Mouse (Mus musculus) lung, embryonic 16.5 days (tissue): ENCODE results near the gene Pak2. TPM values are rescaled to one million over a fixed set of nuclear protein-coding genes. Genes with fewer than 3 reads are reported as not detected.

ENCODE experiments used
- ATAC-seq: fragments of 200-750 bp; cut with Nextera tagmentation; 2 replicates; pipeline ENCODE4 v1.8.0; 2017; ENCODE audit warnings: low read depth, mild to moderate bottlenecking, moderate library complexity
- H3K27ac ChIP-seq: fragments of 300-500 bp; sonication (generic); 2 replicates; pipeline ENCODE4 v1.5.1; 2014; ENCODE audit warnings: mild to moderate bottlenecking, control low read depth, low read length
- H3K27me3 ChIP-seq: fragments of 300-500 bp; sonication (generic); 2 replicates; pipeline ENCODE4 v1.6.1; 2014; ENCODE audit warnings: low read depth, low read length, mixed read lengths; ENCODE audit not compliant: control insufficient read depth, insufficient read depth
- H3K36me3 ChIP-seq: fragments of 300-500 bp; sonication (generic); 2 replicates; pipeline ENCODE4 v1.6.1; 2014; ENCODE audit warnings: low read length; ENCODE audit not compliant: control insufficient read depth, insufficient read depth
- H3K4me1 ChIP-seq: fragments of 300-500 bp; sonication (generic); replicated peaks from 2 replicates; pipeline ENCODE4 v1.6.1; 2014; ENCODE audit warnings: low read length, mixed read lengths; ENCODE audit not compliant: control insufficient read depth, insufficient read depth
- H3K4me2 ChIP-seq: fragments of 300-500 bp; sonication (generic); 2 replicates; pipeline ENCODE4 v1.6.1; 2014; ENCODE audit warnings: low read depth, low read length, control low read depth
- H3K4me3 ChIP-seq: fragments of 300-500 bp; sonication (generic); 2 replicates; pipeline ENCODE4 v1.5.1; 2014; ENCODE audit warnings: mild to moderate bottlenecking, low read length, control low read depth
- H3K9ac ChIP-seq: fragments of 300-500 bp; sonication (generic); 2 replicates; pipeline ENCODE4 v1.6.1; 2014; ENCODE audit warnings: low read length, control low read depth
- H3K9me3 ChIP-seq: fragments of 300-500 bp; sonication (generic); 2 replicates; pipeline ENCODE4 v1.6.1; 2016; ENCODE audit warnings: low read length; ENCODE audit not compliant: control insufficient read depth
- WGBS: fragments of 180-500 bp; shearing (Covaris S2); extraction: QIAGEN DNeasy Blood & Tissue Kit; methylation state at CpG from one replicate; pipeline ENCODE4 v1.1.7; 2014; 5-methylcytosine and 5-hydroxymethylcytosine counted together
- polyA plus RNA-seq: library from polyadenylated mRNA; unstranded; fragments of >200 nt; fragmentation: Nextera tagmentation; extraction: Ambion mirVana; gene quantifications from 2 replicates; pipeline ENCODE4 v1.2.1, GENCODE M21; 2015

Pak2 gene
- polyA plus RNA-seq = 33.1 and 36.5 TPM in 2 replicates

DNA sequence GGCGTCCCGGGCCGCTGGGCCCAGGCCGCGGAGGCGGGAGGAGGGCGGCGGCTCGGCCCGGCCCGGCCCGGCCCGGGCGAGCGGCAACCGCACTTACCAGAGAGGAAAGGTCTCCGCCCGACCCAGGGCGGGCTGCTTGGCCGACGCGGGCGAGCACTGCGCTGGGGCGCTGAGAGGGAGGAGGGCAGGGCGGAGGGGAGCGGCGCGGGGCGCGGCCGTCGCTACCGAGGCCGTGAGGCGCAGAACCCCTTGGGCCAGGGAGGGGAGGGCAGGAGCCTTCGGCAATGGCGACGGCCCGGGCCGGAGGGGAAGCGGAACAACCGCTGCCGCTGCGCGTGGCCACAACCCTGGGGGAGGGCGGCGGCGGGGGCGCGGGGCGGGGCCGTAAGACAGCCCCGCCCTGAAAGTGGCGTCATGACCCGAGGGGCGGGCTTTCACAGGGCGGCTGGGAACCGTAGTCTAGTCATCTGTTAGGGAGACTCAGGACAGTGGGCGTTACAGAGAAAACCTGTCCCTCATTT lies at the start of gene Pak2:
TSS of gene Pak2 (minus strand) at position 352 of the 521 bp plus-strand sequence.
- Histone ChIP-seq H3K4me3 (peak within 1 kb of the TSS; percentile 95), H3K27me3 (no peaks in the 10 kb centered on the region), H3K9me3 (no peaks in the 10 kb centered on the region), H3K4me2 (peak within 1 kb of the TSS; percentile 63), H3K27ac (peak within 1 kb of the TSS; percentile 97), H3K4me1 (peaks cover 14% of the 10 kb centered on the region), H3K36me3 (no peaks in the 10 kb centered on the region), H3K9ac (peak within 1 kb of the TSS; percentile 98)
- WGBS = under 1% methylated on average over 52 of the region's 60 CpGs
- ATAC-seq = peak; percentile 98

DNA sequence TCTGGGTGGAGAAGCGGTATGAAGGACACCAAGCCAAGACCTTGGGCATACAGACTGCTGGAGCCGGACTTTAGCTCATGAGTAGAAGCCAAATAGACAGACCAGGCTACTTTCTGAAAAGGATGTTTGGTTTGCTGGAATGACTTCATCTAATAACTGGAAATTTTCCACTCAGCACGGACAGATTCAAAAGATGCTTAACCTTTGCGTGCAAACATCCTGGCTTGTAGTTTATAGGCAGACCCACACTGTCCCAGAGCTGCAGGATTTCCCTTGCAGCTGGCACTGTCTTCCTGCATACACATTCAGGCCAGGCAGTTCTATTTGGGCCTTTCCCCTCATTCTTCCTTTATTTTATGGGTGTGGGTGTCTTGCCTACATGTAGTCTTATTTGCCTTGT lies 47.9 kb upstream of the Pak2 start:
- Histone ChIP-seq H3K9ac (no peak overlapping the region), H3K27ac (peak overlapping the region; percentile 83), H3K4me1 (no peaks in the 10 kb centered on the region), H3K36me3 (no peaks in the 10 kb centered on the region), H3K4me2 (no peak overlapping the region), H3K27me3 (no peaks in the 10 kb centered on the region), H3K4me3 (no peak overlapping the region), H3K9me3 (no peaks in the 10 kb centered on the region)
- peak; percentile 78 for ATAC-seq
- 66% methylated on average over 4 of the region's 4 CpGs for WGBS

DNA sequence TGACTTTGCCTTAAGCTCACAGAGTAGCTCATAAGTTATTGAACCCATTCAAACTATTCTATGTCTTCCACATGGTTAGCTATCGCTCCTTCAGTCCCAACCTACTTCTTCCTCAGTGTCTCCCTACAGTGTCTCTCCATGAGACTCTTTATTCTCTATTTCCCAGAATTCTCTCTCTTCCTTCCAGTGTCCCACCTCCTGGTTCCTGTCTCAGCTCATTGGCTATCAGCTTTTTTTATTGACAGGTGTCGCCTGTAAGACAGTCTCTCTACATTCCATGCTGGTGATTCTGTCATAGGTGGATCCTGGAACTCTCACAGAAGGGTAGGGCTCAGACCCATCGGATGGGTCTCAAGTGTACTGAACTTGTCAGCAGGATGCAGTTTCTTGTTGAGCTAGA lies 46.2 kb upstream of the Pak2 start:
- 79% methylated on average over 3 of the region's 3 CpGs for WGBS
- H3K36me3 ChIP-seq = no peaks in the 10 kb centered on the region
- peak overlapping the region; percentile 80 for H3K27ac ChIP-seq
- ATAC-seq = no peak
- no peak overlapping the region for H3K9ac ChIP-seq
- no peak overlapping the region for H3K4me3 ChIP-seq
- H3K4me2 ChIP-seq = no peak overlapping the region
- no peaks in the 10 kb centered on the region for H3K4me1 ChIP-seq
- no peaks in the 10 kb centered on the region for H3K9me3 ChIP-seq
- H3K27me3 ChIP-seq = no peaks in the 10 kb centered on the region

DNA sequence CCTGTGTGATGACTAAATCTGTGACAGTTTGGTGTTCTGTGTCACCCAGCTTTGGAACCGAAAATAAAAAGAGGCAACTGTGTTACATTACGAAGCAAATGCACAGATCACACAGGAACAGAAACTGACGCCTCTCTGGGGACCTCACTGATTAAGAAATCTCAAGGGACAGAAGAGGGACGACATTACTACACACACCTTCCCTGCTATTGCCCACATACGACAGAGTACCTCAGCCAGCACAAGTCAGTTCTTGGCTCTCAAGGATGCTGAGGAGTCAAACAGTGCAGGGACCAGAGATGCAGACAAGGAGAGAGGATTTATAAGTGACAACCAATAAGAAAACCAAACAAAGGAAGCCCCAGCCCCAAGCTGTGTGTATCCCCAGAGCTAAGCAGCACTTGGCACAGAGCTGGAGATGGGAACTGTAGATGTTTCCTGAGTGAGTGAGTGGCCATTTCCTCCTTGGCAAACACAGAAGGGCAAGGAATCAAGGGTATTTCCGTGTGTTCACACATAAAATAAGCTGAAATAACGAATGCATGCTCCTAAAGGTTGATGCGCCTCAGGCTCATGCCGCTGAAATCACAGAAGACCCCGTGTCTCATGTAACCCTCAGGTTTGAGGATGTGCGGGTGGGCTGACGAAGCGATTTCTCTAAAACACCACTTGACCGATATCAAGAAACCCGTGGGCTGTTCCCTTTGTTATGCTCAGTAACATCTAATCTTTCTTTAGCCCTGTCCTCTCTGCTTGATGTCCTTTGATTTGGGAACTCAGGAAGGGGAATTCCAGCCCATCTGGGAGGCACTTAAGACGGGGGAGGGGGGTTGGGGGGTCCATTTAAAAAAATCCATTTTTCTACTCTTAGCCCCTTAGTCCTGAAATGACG lies 45.5 kb upstream of the Pak2 start:
- 51% methylated on average over 17 of the region's 17 CpGs for WGBS
- Histone ChIP-seq H3K9ac (no peak overlapping the region; the same call in 1 of the 2 replicates), H3K9me3 (no peaks in the 10 kb centered on the region), H3K36me3 (no peaks in the 10 kb centered on the region), H3K4me2 (peak overlapping the region; percentile 28; the same call in 1 of the 2 replicates), H3K4me1 (no peaks in the 10 kb centered on the region), H3K4me3 (no peak overlapping the region), H3K27me3 (no peaks in the 10 kb centered on the region), H3K27ac (peak overlapping the region; percentile 80)
- peak; percentile 88 for ATAC-seq

DNA sequence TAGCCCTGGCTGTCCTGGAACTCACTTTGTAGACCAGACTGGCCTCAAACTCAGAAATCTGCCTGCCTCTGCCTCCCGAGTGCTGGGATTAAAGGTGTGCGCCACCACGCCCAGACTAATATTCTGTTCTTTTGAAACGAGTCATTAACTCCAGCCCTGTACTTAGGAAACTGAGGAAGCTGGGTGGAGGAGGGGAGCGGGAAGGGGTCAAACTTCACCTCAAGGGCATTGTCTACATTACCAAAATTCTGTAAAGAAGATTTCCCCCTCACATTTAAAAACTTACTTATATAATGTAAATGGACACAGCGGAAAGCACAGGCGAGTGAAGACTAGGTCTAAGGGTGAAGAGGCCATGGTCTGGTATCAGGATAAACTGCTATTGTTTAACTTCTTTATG lies 44.9 kb upstream of the Pak2 start:
- Histone ChIP-seq H3K36me3 (no peaks in the 10 kb centered on the region), H3K9me3 (no peaks in the 10 kb centered on the region), H3K4me3 (no peak overlapping the region), H3K27ac (no peak overlapping the region), H3K9ac (no peak overlapping the region), H3K4me1 (no peaks in the 10 kb centered on the region), H3K27me3 (no peaks in the 10 kb centered on the region), H3K4me2 (no peak overlapping the region)
- ATAC-seq = no peak
- 86% methylated on average over 7 of the region's 7 CpGs for WGBS

DNA sequence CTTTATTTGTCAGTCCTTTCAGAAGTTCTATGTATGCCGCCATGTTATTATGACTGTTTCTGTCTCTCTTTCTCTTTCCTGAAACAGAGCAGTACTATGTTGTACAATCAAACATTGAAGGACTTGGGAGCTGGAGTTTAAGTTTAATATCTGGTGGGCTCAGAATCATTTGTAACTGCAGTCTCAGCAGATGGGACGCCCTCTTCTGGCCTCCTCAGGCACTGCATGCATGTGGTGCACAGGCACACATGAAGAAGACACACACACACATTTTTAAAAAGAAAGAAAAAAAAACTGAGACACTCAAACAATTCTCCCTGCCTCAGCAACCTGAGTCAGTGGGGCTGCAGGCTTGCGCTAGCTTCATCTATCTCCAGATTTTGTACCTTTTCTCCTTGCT lies 41.3 kb upstream of the Pak2 start:
- Histone ChIP-seq H3K4me1 (peaks cover 10% of the 10 kb centered on the region; the same call in 1 of the 2 replicates), H3K27ac (no peak overlapping the region), H3K9me3 (no peaks in the 10 kb centered on the region), H3K36me3 (no peaks in the 10 kb centered on the region), H3K27me3 (no peaks in the 10 kb centered on the region), H3K4me3 (no peak overlapping the region), H3K4me2 (no peak overlapping the region), H3K9ac (no peak overlapping the region)
- 71% methylated on average over 3 of the region's 3 CpGs for WGBS
- ATAC-seq = no peak

DNA sequence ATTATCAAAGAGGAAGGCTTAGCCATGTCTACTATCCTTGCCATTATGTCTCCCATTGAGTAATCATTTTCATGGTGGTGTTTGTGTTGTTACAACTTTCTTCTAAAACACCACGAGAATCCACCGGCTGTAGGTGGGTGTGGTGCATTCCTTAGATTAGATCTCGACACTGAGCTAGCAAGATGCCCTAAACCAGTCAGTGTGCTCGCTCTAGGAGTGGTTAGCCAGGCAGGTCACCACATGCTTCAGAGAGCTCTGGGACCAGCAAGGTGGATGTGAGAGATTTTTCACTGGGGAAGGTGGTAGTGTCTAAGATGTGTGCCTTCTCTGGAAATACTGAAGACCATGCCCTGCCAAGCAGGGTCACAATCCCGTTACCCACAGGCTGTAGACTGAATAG lies 37.0 kb upstream of the Pak2 start:
- no peak overlapping the region for H3K4me3 ChIP-seq
- no peak for ATAC-seq
- H3K4me2 ChIP-seq = 0 out of 2 replicates have a peak overlapping the region, but pooled peaks have one; percentile 18
- H3K9me3 ChIP-seq = no peaks in the 10 kb centered on the region
- no peak overlapping the region for H3K9ac ChIP-seq
- H3K27me3 ChIP-seq = no peaks in the 10 kb centered on the region
- H3K4me1 ChIP-seq = peaks cover 12% of the 10 kb centered on the region; the same call in 1 of the 2 replicates
- 23% methylated on average over 5 of the region's 5 CpGs for WGBS
- H3K27ac ChIP-seq = no peak overlapping the region
- H3K36me3 ChIP-seq = no peaks in the 10 kb centered on the region

DNA sequence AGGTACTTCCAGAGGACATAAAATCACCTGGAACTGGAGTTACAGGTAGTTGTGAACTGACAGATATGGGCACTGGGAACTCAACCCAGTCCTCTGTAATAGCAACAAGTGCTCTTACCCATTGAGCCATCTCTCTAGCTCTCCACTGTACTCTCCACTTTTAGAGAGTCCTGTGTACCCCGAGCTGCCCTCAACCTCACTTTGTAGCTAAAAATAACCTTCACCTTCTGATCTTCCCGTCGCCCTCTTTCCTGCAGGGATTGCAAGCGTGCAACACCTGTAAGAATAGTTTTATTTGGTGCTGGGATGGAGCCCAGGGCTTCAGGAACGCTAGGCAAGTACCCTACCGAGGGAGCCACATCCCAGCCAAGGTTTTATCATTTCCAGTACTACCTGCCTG lies 36.6 kb upstream of the Pak2 start:
- H3K4me3 ChIP-seq = no peak overlapping the region
- WGBS = 31% methylated on average over 6 of the region's 6 CpGs
- no peaks in the 10 kb centered on the region for H3K27me3 ChIP-seq
- no peak overlapping the region for H3K9ac ChIP-seq
- peak overlapping the region; percentile 18; the same call in 1 of the 2 replicates for H3K4me2 ChIP-seq
- H3K4me1 ChIP-seq = peaks cover 12% of the 10 kb centered on the region; the same call in 1 of the 2 replicates
- H3K36me3 ChIP-seq = no peaks in the 10 kb centered on the region
- H3K27ac ChIP-seq = no peak overlapping the region
- H3K9me3 ChIP-seq = no peaks in the 10 kb centered on the region
- no peak for ATAC-seq

DNA sequence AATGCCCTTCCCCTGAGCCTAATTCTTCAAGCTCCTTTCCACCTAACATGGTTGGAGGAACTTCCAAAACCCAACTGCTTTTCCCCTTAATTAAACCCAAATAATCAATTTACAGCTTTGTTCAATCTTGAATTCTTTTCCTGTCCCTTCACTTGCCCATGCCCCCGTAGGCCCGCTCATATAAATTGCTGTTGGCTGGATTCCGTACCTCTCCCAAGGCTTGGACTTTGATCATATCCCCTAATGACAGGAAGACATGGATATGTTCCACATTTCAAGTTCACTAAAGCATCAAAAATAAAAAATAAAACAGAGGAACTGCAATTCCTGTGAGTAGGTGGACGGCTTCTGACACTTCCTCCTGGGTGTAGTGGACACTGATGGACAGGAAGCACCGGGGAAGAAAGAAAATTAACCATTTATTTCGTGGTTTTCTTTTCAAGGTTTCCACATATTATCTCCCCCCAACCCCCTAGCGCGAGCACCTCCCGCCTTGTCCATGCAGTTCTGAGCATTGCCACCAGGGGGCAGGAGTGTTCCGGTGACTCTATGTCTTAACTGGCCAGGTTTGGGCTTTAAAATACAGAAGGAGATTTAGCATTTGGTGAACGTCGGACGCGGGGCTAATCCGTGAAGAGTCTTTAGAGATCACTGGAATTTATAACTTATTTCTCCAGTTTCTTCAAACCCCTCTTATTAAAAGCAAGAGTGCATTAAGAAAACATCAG lies 36.0 kb upstream of the Pak2 start:
- peaks cover 12% of the 10 kb centered on the region; the same call in 1 of the 2 replicates for H3K4me1 ChIP-seq
- H3K9me3 ChIP-seq = no peaks in the 10 kb centered on the region
- peak overlapping the region; percentile 19; the same call in 1 of the 2 replicates for H3K4me2 ChIP-seq
- H3K27ac ChIP-seq = peak overlapping the region; percentile 18
- H3K4me3 ChIP-seq = no peak overlapping the region
- WGBS = 12% methylated on average over 15 of the region's 15 CpGs
- H3K27me3 ChIP-seq = no peaks in the 10 kb centered on the region
- H3K36me3 ChIP-seq = no peaks in the 10 kb centered on the region
- ATAC-seq = peak; percentile 56
- no peak overlapping the region for H3K9ac ChIP-seq
